Mouse (Mus musculus): Measurements from ENCODE around the gene Shank2. TPM values are rescaled to one million over a fixed set of nuclear protein-coding genes. Genes with fewer than 3 reads are reported as not detected.

Gene Shank2
- total and polyA plus RNA-seq, 3 experiments, result not detected

GRCm38 (mm10) chr7:144072856-144073255, 71.1 kb downstream of the Shank2 start:
- DNase-seq (ENCODE audit: extremely low read depth), result no peak
- H3K9me3 ChIP-seq (replicated peaks; ENCODE audit: low read length), result peaks cover 6% of the 10 kb centered on the region
- no peaks in the 10 kb centered on the region for H3K36me3 ChIP-seq (replicated peaks in 1 of 2; ENCODE audit: control insufficient read depth in 1 of 2, insufficient read depth in 1 of 2, low read length in 1 of 2)
- TF ChIP-seq IRF4 (IDR thresholded peaks at IDR 0.05; ENCODE audit: low read depth, low read length) (no peak), PAX5 (IDR thresholded peaks at IDR 0.05; ENCODE audit: low read length) (no peak), SMC3 (IDR thresholded peaks at IDR 0.05; ENCODE audit: low read depth, low read length) (no peak), GABPA (IDR thresholded peaks at IDR 0.05; ENCODE audit: insufficient replicate concordance, low read depth, low read length) (no peak), CHD2 (IDR thresholded peaks at IDR 0.05; ENCODE audit: low read length) (no peak), MAZ (IDR thresholded peaks at IDR 0.05; ENCODE audit: low read depth, low read length) (no peak), NRF1 (IDR thresholded peaks at IDR 0.05; ENCODE audit: low read depth, low read length) (no peak), MXI1 (IDR thresholded peaks at IDR 0.05; ENCODE audit: low read depth, low read length) (no peak), CTCF (conservative IDR thresholded peaks at IDR 0.05 in 1 of 2, IDR thresholded peaks at IDR 0.05 in 1 of 2; ENCODE audit: low read depth in 2 of 2, low read length in 2 of 2) (no peak)
- in situ Hi-C loops (cut with MboI; ENCODE audit: low pct_ligation_motif_present, low pct_unique_long_range_greater_than_20kb, low sequenced_read_pairs) (no loop called here), dilution Hi-C loops (cut with MboI; ENCODE audit: extremely low pct_ligation_motif_present, extremely low pct_unique_long_range_greater_than_20kb, low sequenced_read_pairs) (no loop called here)
- no peaks in the 10 kb centered on the region for H3K79me2 ChIP-seq (replicated peaks; ENCODE audit: control insufficient read depth, extremely low read depth, insufficient read depth, poor library complexity, severe bottlenecking)
- no peak overlapping the region for H3K9ac ChIP-seq (ENCODE audit: insufficient read depth, low read depth)
- H3K4me1 ChIP-seq (ENCODE audit: control insufficient read depth in 1 of 2, insufficient read depth in 2 of 2), result no peaks in the 10 kb centered on the region
- H3K27ac ChIP-seq (ENCODE audit: insufficient read depth, low read depth), result no peak overlapping the region
- peaks cover 38% of the 10 kb centered on the region for H3K27me3 ChIP-seq (replicated peaks)
- no peak overlapping the region for H3K4me2 ChIP-seq (ENCODE audit: insufficient read depth, low read depth, poor library complexity, severe bottlenecking)
- H3K4me3 ChIP-seq (replicated peaks in 1 of 3; ENCODE audit: low read depth in 2 of 3, low read length in 2 of 3, poor library complexity in 1 of 3), result no peak overlapping the region

- dilution Hi-C loops (cut with MboI; ENCODE audit: extremely low pct_ligation_motif_present, extremely low pct_unique_long_range_greater_than_20kb, low sequenced_read_pairs) (no loop called here), in situ Hi-C loops (cut with MboI; ENCODE audit: low pct_ligation_motif_present, low pct_unique_long_range_greater_than_20kb, low sequenced_read_pairs) (loop anchor here (25.0 kb wide), 1 partner anchor 363 kb away; no protein-coding TSS in a partner anchor)
- TF ChIP-seq RAD21 (IDR thresholded peaks at IDR 0.05; ENCODE audit: low read depth, low read length) (peak; percentile 24), SMC3 (IDR thresholded peaks at IDR 0.05; ENCODE audit: low read depth, low read length) (peak; percentile 44; the same call in 1 of the 2 replicates), CTCF (conservative IDR thresholded peaks at IDR 0.05 in 1 of 2, IDR thresholded peaks at IDR 0.05 in 1 of 2; ENCODE audit: low read depth in 2 of 2, low read length in 2 of 2) (peak; percentile 53 to 72), USF2 (conservative IDR thresholded peaks at IDR 0.05; ENCODE audit: low read depth, low read length) (no peak), GABPA (IDR thresholded peaks at IDR 0.05; ENCODE audit: insufficient replicate concordance, low read depth, low read length) (no peak)
- Histone ChIP-seq H3K9me3 (replicated peaks; ENCODE audit: low read length) (peaks cover 8% of the 10 kb centered on the region), H3K4me1 (ENCODE audit: control insufficient read depth in 1 of 2, insufficient read depth in 2 of 2) (no peaks in the 10 kb centered on the region), H3K36me3 (replicated peaks in 1 of 2; ENCODE audit: control insufficient read depth in 1 of 2, insufficient read depth in 1 of 2, low read length in 1 of 2) (no peaks in the 10 kb centered on the region), H3K4me3 (replicated peaks in 1 of 3; ENCODE audit: low read depth in 2 of 3, low read length in 2 of 3, poor library complexity in 1 of 3) (no peak overlapping the region), H3K79me2 (replicated peaks; ENCODE audit: control insufficient read depth, extremely low read depth, insufficient read depth, poor library complexity, severe bottlenecking) (no peaks in the 10 kb centered on the region), H3K9ac (ENCODE audit: insufficient read depth, low read depth) (no peak overlapping the region), H3K4me2 (ENCODE audit: insufficient read depth, low read depth, poor library complexity, severe bottlenecking) (no peak overlapping the region), H3K27ac (ENCODE audit: insufficient read depth, low read depth) (no peak overlapping the region), H3K27me3 (replicated peaks) (peaks cover 20% of the 10 kb centered on the region)
- DNase-seq (ENCODE audit: extremely low read depth), result peak; percentile 53
These were observed 73.0 kb downstream of the Shank2 start for GRCm38 (mm10) chr7:144074718-144075117.

- H3K79me2 ChIP-seq (replicated peaks; ENCODE audit: control insufficient read depth, extremely low read depth, insufficient read depth, poor library complexity, severe bottlenecking), result no peaks in the 10 kb centered on the region
- TF ChIP-seq CTCF (conservative IDR thresholded peaks at IDR 0.05 in 1 of 2, IDR thresholded peaks at IDR 0.05 in 1 of 2; ENCODE audit: low read depth in 2 of 2, low read length in 2 of 2), result peak; percentile 59 to 73
- peak; percentile 24; the same call in 1 of the 2 replicates for TF ChIP-seq SMC3 (IDR thresholded peaks at IDR 0.05; ENCODE audit: low read depth, low read length)
- TF ChIP-seq RAD21 (IDR thresholded peaks at IDR 0.05; ENCODE audit: low read depth, low read length), result peak; percentile 6
- TF ChIP-seq KAT2A (IDR thresholded peaks at IDR 0.05; ENCODE audit: insufficient replicate concordance, low read length), result no peak
- peak; percentile 27 for DNase-seq (ENCODE audit: extremely low read depth)
- no peak overlapping the region for H3K27ac ChIP-seq (ENCODE audit: insufficient read depth, low read depth)
- H3K9me3 ChIP-seq (replicated peaks; ENCODE audit: low read length), result peaks cover 14% of the 10 kb centered on the region
- dilution Hi-C loops (cut with MboI; ENCODE audit: extremely low pct_ligation_motif_present, extremely low pct_unique_long_range_greater_than_20kb, low sequenced_read_pairs), result no loop called here
- H3K4me2 ChIP-seq (ENCODE audit: insufficient read depth, low read depth, poor library complexity, severe bottlenecking), result no peak overlapping the region
- no peak overlapping the region for H3K9ac ChIP-seq (ENCODE audit: insufficient read depth, low read depth)
- in situ Hi-C loops (cut with MboI; ENCODE audit: low pct_ligation_motif_present, low pct_unique_long_range_greater_than_20kb, low sequenced_read_pairs), result loop anchor here (25.0 kb wide), 1 partner anchor 359 kb away; no protein-coding TSS in a partner anchor
- no peak overlapping the region for H3K4me3 ChIP-seq (replicated peaks in 1 of 3; ENCODE audit: low read depth in 2 of 3, low read length in 2 of 3, poor library complexity in 1 of 3)
- H3K27me3 ChIP-seq (replicated peaks), result peaks cover 4% of the 10 kb centered on the region
- no peaks in the 10 kb centered on the region for H3K36me3 ChIP-seq (replicated peaks in 1 of 2; ENCODE audit: control insufficient read depth in 1 of 2, insufficient read depth in 1 of 2, low read length in 1 of 2)
- no peaks in the 10 kb centered on the region for H3K4me1 ChIP-seq (ENCODE audit: control insufficient read depth in 1 of 2, insufficient read depth in 2 of 2)
These were observed 76.9 kb downstream of the Shank2 start for GRCm38 (mm10) chr7:144078661-144079060.
